Mouse (Mus musculus): ENCODE results near the gene Slc2a6. TPM values are rescaled to one million over a fixed set of nuclear protein-coding genes. Genes with fewer than 3 reads are reported as not detected.

Slc2a6 gene
- polyA plus RNA-seq, 1 experiment from 2014 or later, result 1.2 TPM

DNA sequence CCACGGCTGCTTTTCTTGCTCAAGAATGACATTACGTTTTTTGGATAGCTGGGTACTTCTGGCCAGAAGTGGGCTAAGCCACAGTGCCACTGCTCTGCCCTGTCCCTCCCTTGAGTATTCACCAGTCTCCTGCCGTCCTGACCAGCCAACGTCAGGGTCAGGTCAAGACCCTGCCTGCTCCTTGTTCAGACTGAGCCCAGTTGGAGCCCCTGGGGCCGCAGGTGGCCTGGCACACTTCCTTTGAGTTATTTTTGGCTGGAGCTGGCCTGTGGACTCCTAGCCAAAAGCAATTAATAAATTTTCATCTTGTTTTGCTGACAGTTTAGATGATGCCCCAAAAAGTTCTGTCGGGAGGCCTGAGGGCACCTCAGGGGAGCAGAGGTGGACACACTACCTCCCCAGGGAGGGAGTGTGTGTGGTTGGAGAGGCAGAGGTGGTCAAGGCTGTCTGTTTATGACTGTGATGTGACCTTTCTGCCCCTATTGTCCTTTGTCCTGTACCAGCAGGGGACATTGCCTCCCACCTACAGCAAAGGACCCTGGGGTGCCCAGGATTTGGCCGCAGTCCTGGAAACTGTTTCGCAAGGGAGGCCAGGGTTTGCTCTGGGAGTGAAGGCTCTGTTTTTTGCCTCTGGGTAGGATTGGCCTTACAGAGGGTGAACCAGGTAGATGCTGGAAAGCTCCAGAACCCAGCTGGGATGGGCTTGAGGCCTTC, 14.5 kb upstream of the Slc2a6 start:
- H3K27me3 ChIP-seq (ENCODE audit: control insufficient read depth, insufficient read depth, low read length), result no peaks in the 10 kb centered on the region

GRCm38 (mm10) chr2:27039286-27039685, 11.5 kb upstream of the Slc2a6 start:
- H3K27ac ChIP-seq (ENCODE audit: low read depth, low read length), result no peak overlapping the region
- no peak overlapping the region for H3K4me3 ChIP-seq (ENCODE audit: low read depth, low read length)
- ATAC-seq (ENCODE audit: low FRiP score) (no peak), DNase-seq (ENCODE audit: low spot score, missing footprints) (peak; percentile 85)
- WGBS, result 11% methylated on average over 1 of the region's 1 CpGs
- no peaks in the 10 kb centered on the region for H3K9me3 ChIP-seq (ENCODE audit: control insufficient read depth, low read length)
- H3K4me1 ChIP-seq (ENCODE audit: control insufficient read depth, insufficient read depth, low read length), result no peaks in the 10 kb centered on the region
- peak overlapping the region; percentile 1; the same call in 1 of the 2 replicates for H3K9ac ChIP-seq (ENCODE audit: low read length)
- H3K36me3 ChIP-seq (ENCODE audit: control insufficient read depth, insufficient read depth, low read length), result no peaks in the 10 kb centered on the region
- H3K4me2 ChIP-seq, result no peak overlapping the region
- no peaks in the 10 kb centered on the region for H3K27me3 ChIP-seq (ENCODE audit: control insufficient read depth, insufficient read depth, low read length)

More for the DNA sequence above, 14.5 kb upstream of the Slc2a6 start:
- no peaks in the 10 kb centered on the region for H3K36me3 ChIP-seq (ENCODE audit: control insufficient read depth, insufficient read depth, low read length)
- DNase-seq (ENCODE audit: low spot score, missing footprints) (peak; percentile 83), ATAC-seq (ENCODE audit: low FRiP score) (no peak)
- no peak overlapping the region for H3K4me2 ChIP-seq
- no peak overlapping the region for H3K4me3 ChIP-seq (ENCODE audit: low read depth, low read length)
- no peaks in the 10 kb centered on the region for H3K9me3 ChIP-seq (ENCODE audit: control insufficient read depth, low read length)
- no peak overlapping the region for H3K27ac ChIP-seq (ENCODE audit: low read depth, low read length)
- 64% methylated on average over 8 of the region's 8 CpGs for WGBS
- H3K4me1 ChIP-seq (ENCODE audit: control insufficient read depth, insufficient read depth, low read length), result no peaks in the 10 kb centered on the region
- H3K9ac ChIP-seq (ENCODE audit: low read length), result peak overlapping the region; percentile 24; the same call in 1 of the 2 replicates

DNA sequence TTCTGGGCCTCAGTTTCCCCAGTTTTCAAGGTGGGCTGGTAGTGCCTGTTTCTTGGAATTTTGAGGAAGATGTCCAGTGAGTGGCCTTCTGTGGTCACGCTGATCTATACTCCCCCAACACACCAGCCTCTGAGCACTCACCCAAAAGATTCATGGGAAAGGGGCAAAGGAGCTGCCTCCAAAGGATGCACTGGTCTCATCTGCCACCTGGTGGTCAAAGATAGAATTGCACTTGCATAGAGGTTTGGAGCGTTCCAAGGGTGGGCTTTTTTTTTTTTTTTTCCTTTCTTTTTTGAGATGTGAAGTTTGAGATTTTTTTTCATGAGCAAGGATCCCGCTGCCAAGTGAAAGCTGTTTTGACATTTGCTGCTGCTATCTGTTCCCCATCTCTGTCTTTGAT, 10.8 kb upstream of the Slc2a6 start:
- H3K9ac ChIP-seq (ENCODE audit: low read length), result no peak overlapping the region
- H3K27ac ChIP-seq (ENCODE audit: low read depth, low read length), result no peak overlapping the region
- DNase-seq (ENCODE audit: low spot score, missing footprints), result peak; percentile 99
- H3K4me1 ChIP-seq (ENCODE audit: control insufficient read depth, insufficient read depth, low read length), result no peaks in the 10 kb centered on the region
- H3K9me3 ChIP-seq (ENCODE audit: control insufficient read depth, low read length), result no peaks in the 10 kb centered on the region
- H3K36me3 ChIP-seq (ENCODE audit: control insufficient read depth, insufficient read depth, low read length), result no peaks in the 10 kb centered on the region
- H3K4me2 ChIP-seq, result no peak overlapping the region
- peak; percentile 70; the same call in 1 of the 2 replicates for ATAC-seq (ENCODE audit: low FRiP score)
- no peaks in the 10 kb centered on the region for H3K27me3 ChIP-seq (ENCODE audit: control insufficient read depth, insufficient read depth, low read length)
- WGBS, result 3% methylated on average over 3 of the region's 3 CpGs
- H3K4me3 ChIP-seq (ENCODE audit: low read depth, low read length), result no peak overlapping the region

- 64% methylated on average over 4 of the region's 4 CpGs for WGBS
- no peaks in the 10 kb centered on the region for H3K27me3 ChIP-seq (ENCODE audit: control insufficient read depth, insufficient read depth, low read length)
These were observed 9.2 kb upstream of the Slc2a6 start for GRCm38 (mm10) chr2:27037008-27037407.

GRCm38 (mm10) chr2:27036003-27036402, 8.2 kb upstream of the Slc2a6 start:
- Histone ChIP-seq H3K27me3 (ENCODE audit: control insufficient read depth, insufficient read depth, low read length) (no peaks in the 10 kb centered on the region), H3K4me3 (ENCODE audit: low read depth, low read length) (no peak overlapping the region)

More at GRCm38 (mm10) chr2:27037008-27037407, 9.2 kb upstream of the Slc2a6 start:
- no peak overlapping the region for H3K4me2 ChIP-seq
- H3K4me1 ChIP-seq (ENCODE audit: control insufficient read depth, insufficient read depth, low read length), result no peaks in the 10 kb centered on the region
- no peak overlapping the region for H3K27ac ChIP-seq (ENCODE audit: low read depth, low read length)
- H3K36me3 ChIP-seq (ENCODE audit: control insufficient read depth, insufficient read depth, low read length), result no peaks in the 10 kb centered on the region
- H3K9me3 ChIP-seq (ENCODE audit: control insufficient read depth, low read length), result no peaks in the 10 kb centered on the region
- ATAC-seq (ENCODE audit: low FRiP score) (no peak), DNase-seq (ENCODE audit: low spot score, missing footprints) (no peak)
- H3K4me3 ChIP-seq (ENCODE audit: low read depth, low read length), result no peak overlapping the region
- no peak overlapping the region for H3K9ac ChIP-seq (ENCODE audit: low read length)

DNA sequence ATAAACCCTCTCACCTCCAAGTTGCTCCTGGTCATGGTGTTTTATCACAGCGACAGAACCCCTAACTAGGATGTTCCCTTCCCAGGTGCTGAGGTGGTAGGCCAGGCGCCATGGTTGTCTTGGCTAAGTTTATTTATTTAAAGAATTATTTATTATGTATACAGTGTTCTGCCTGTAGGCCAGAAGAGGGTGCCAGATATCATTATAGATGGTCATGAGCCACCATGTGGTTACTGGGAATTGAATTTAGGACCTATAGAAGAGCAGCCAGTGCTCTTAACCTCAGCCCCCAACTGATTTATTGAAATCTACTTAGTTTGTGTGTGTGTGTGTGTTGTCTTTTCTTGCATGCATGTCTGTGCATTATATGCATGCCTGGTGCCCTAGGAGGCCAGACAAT, 4.6 kb upstream of the Slc2a6 start:
- Histone ChIP-seq H3K4me1 (ENCODE audit: control insufficient read depth, insufficient read depth, low read length) (peaks cover 6% of the 10 kb centered on the region; the same call in 1 of the 2 replicates), H3K36me3 (ENCODE audit: control insufficient read depth, insufficient read depth, low read length) (no peaks in the 10 kb centered on the region), H3K4me3 (ENCODE audit: low read depth, low read length) (no peak overlapping the region), H3K9me3 (ENCODE audit: control insufficient read depth, low read length) (no peaks in the 10 kb centered on the region), H3K27me3 (ENCODE audit: control insufficient read depth, insufficient read depth, low read length) (no peaks in the 10 kb centered on the region; the same call in 1 of the 2 replicates), H3K4me2 (no peak overlapping the region), H3K9ac (ENCODE audit: low read length) (no peak overlapping the region), H3K27ac (ENCODE audit: low read depth, low read length) (no peak overlapping the region)
- WGBS, result 75% methylated on average over 2 of the region's 2 CpGs
- peak; percentile 12 for DNase-seq (ENCODE audit: low spot score, missing footprints)
- ATAC-seq (ENCODE audit: low FRiP score), result no peak

More at GRCm38 (mm10) chr2:27036003-27036402, 8.2 kb upstream of the Slc2a6 start:
- no peak overlapping the region for H3K9ac ChIP-seq (ENCODE audit: low read length)
- H3K36me3 ChIP-seq (ENCODE audit: control insufficient read depth, insufficient read depth, low read length), result no peaks in the 10 kb centered on the region
- WGBS, result 74% methylated on average over 3 of the region's 3 CpGs
- DNase-seq (ENCODE audit: low spot score, missing footprints) (peak; percentile 28), ATAC-seq (ENCODE audit: low FRiP score) (no peak)
- H3K4me2 ChIP-seq, result no peak overlapping the region
- no peaks in the 10 kb centered on the region for H3K4me1 ChIP-seq (ENCODE audit: control insufficient read depth, insufficient read depth, low read length)
- no peaks in the 10 kb centered on the region for H3K9me3 ChIP-seq (ENCODE audit: control insufficient read depth, low read length)
- H3K27ac ChIP-seq (ENCODE audit: low read depth, low read length), result no peak overlapping the region

GRCm38 (mm10) chr2:27028437-27029015, 728 bp upstream of the Slc2a6 start:
- ATAC-seq (ENCODE audit: low FRiP score) (no peak), DNase-seq (ENCODE audit: low spot score, missing footprints) (peak; percentile 79)
- H3K36me3 ChIP-seq (ENCODE audit: control insufficient read depth, insufficient read depth, low read length), result no peaks in the 10 kb centered on the region
- H3K9me3 ChIP-seq (ENCODE audit: control insufficient read depth, low read length), result no peaks in the 10 kb centered on the region
- no peak overlapping the region for H3K27ac ChIP-seq (ENCODE audit: low read depth, low read length)
- H3K9ac ChIP-seq (ENCODE audit: low read length), result no peak overlapping the region; the same call in 1 of the 2 replicates
- H3K27me3 ChIP-seq (ENCODE audit: control insufficient read depth, insufficient read depth, low read length), result no peaks in the 10 kb centered on the region; the same call in 1 of the 2 replicates
- H3K4me1 ChIP-seq (ENCODE audit: control insufficient read depth, insufficient read depth, low read length), result peaks cover 6% of the 10 kb centered on the region; the same call in 1 of the 2 replicates
- 70% methylated on average over 4 of the region's 4 CpGs for WGBS
- no peak overlapping the region; the same call in 1 of the 2 replicates for H3K4me3 ChIP-seq (ENCODE audit: low read depth, low read length)
- H3K4me2 ChIP-seq, result peak overlapping the region; percentile 64; the same call in 1 of the 2 replicates

DNA sequence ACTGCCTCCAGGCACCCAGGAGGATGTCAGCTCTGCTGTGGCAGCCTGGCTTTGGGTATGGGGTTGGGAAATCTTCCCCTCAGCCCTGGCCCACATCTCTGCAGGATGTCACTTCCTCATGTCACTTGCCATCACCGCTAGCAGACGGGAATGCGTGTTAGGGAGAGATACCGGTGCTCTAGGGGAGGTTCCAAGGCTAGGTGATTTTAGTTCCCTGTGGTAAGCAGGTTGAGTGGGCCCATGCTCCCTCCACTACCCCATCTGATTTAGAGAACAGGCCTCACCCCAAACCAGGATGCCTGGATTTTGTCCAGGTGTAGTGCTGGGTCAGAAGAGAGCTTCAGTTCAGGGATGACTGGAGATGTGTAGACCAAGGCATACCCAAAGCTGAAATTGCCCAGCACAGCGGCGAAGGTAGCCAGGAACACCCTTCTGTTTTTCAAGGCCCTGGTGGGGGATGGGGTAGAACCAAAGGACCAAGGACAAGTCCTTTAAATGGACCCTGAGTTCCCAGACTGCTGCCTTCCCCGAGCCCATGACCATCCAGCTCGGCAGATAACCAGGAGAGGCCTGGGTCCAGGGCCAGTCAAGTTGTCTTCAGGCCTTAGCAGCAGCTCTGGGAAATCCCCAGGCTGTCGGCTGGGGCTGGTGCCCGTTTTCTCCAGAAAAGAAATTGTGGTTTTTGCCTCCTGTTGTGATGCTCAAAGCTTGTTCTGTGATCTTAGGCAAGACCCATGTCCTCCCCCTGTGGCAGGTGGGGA, 761 bp downstream of the Slc2a6 start:
- WGBS, result 72% methylated on average over 10 of the region's 10 CpGs
- Histone ChIP-seq H3K27me3 (ENCODE audit: control insufficient read depth, insufficient read depth, low read length) (no peaks in the 10 kb centered on the region; the same call in 1 of the 2 replicates), H3K4me2 (peak overlapping the region; percentile 64), H3K36me3 (ENCODE audit: control insufficient read depth, insufficient read depth, low read length) (no peaks in the 10 kb centered on the region), H3K27ac (ENCODE audit: low read depth, low read length) (no peak overlapping the region), H3K9me3 (ENCODE audit: control insufficient read depth, low read length) (no peaks in the 10 kb centered on the region), H3K9ac (ENCODE audit: low read length) (no peak overlapping the region), H3K4me1 (ENCODE audit: control insufficient read depth, insufficient read depth, low read length) (peaks cover 6% of the 10 kb centered on the region; the same call in 1 of the 2 replicates), H3K4me3 (ENCODE audit: low read depth, low read length) (peak overlapping the region; percentile 28; the same call in 1 of the 2 replicates)
- DNase-seq (ENCODE audit: low spot score, missing footprints) (no peak), ATAC-seq (ENCODE audit: low FRiP score) (no peak)
